Mouse (Mus musculus): ENCODE data around the gene Agpat1.

Gene Agpat1

DNA sequence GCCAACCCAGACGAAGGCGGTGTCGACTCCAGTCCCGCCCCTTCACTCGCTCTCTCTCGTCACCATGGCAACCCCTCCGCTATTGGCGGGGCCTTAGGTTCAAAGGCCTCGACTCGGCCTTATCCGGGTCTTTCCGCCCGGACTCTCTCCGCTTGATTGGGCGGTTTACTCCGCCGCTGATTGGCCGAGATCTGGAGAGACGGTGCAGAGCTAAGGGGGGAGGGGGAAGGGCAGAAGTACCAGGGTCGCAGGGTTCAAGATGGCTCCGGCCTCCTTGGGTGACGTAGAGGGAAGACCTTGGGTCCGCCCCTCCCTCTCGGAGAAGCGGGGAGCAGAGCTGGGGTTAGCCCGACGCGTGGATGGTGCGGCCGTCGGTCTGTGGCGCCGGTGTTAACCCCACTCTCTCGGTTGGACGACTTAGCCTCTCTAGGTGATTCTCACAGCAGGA is at the start of gene Agpat1:
Gene Agpat1, plus strand, starts transcription at position 202 of the 448 bp plus-strand sequence.
- peak; percentile 99 for DNase-seq (ENCODE audit: low spot score)

DNA sequence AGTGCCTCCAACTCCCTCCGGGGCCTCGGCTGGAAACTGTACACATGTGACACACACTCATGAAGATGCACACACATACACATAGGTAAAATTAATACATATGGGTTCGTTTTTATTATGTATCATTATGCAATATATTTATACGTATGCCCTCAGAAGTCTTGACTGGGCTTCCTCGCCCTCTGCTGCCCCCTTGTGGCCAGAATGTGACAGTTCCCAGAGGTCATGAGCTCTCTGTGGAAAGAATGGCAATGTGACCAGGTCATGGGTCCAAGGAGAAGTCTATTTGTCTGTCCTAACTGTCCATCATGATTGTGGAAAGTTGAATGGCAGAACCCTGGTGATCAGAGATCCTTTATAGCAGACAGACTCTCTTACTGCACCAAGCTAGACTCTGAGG is 48.6 kb upstream of the Agpat1 start:
- peak; percentile 81 for DNase-seq (ENCODE audit: low spot score)

DNA sequence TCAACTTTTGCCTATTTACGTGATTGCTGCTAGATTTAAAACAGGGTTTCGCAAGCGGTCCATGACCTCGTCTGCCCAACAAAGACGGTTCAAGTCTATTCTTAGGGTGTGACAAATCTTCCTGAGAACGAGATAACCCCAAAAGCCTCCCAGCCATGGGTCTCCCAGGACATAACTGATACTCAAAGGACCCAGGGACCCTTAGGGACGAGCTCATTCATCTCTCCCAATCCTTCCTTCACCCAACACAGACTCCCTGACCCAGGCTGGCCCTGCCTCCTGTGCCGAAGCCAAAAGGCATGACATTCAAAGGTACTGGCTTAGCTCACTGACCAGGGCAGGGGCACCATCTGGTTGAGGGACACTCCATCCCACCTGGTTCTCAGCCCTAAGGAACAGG is 47.7 kb upstream of the Agpat1 start:
- DNase-seq (ENCODE audit: low spot score) = no peak

DNA sequence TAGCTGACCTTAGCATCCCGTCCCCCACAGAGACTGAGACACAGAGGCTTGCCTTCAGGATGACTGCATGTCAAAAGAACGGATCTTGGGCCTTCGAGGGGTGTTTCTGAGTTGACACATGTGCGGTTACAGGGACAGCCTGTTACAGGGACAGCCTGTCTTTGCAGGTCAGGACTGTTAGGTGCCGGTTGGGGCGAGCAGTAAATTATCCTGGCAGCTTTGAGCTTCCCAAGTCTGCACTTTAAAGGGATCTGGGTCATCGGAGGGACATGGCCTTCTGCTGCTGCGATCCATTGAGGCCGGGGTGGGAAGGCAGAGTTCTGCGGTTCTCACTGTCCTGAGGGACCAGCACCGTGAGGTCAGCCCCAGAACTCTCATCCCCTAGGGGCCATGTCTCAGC is 46.7 kb upstream of the Agpat1 start:
- DNase-seq (ENCODE audit: low spot score) = no peak

DNA sequence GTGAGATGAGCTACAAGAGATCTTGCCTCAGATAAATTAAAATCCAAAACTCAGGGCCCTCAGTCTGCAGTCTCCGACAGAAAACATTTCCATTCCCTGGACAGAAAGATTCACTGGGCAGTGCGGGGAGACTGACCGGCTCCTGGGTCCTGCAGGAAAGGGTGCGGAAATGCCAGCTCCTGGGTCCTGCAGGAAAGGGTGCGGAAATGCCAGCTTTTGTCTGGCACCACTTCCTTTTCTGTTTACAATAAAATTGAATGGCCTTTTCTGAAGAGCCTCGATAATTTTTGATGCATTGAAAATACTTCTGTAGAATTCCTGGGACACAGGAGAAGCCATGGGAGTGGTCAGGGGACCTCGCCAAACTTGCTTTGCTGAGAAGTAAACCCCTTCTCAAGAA is 44.9 kb upstream of the Agpat1 start:
- no peak for DNase-seq (ENCODE audit: low spot score)

DNA sequence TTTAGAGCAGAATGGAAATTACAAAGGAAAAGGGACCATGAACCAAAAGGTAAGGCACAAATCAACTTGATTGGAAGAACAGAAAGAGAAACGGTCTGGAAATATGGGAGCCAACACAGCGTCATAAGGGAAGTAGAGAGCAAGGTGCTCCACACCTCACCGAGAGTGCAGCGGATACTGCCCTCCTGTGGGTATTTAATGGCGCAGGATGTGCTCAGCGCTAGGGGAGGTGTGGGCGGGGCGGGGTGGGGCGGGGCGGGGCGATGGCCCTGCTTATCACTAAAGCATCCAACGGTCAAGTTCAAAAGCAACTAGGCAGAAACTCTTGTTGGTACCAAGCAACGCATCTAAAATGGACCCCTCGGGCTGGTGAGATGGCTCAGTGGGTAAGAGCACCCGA is 44.2 kb upstream of the Agpat1 start:
- DNase-seq (ENCODE audit: low spot score) = no peak

DNA sequence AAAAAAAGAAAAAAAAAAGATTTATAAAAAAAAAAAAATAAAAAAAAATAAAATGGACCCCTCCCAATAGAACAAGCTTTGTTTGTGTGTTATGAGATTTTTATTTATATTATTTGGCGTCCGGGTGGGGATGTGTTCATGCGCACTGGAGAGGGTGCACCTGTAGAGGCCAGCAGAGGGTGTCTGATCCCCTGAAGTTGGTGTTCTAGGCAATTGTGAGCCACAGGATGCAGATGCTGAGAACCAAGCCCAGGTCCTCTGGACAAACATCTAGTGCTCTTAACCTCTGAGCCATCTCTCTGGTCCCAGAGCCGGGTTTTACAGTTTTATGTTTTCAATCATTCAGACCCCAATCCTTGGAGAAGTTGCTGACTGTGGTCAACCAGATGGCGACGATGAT is 43.6 kb upstream of the Agpat1 start:
- no peak for DNase-seq (ENCODE audit: low spot score)

DNA sequence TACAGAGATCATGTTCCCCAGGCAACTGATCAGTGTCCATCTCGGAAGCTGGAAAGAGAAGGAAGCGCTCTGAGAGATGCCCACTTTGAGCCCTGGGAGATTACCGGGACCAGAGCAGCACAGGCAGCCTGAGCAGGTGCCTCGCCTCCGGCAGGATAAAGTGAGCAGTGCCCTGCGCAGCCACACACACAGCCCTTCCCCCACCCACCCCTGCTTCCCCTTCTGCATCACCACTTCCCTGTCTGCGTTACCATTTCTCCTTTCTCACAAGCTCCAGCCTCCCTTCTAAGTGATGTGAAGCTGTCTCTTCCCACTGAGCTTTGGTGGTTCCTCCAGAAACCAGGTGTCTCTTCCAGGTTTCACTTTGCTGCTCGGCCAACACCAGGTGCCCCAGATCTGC is 42.9 kb upstream of the Agpat1 start:
- no peak for DNase-seq (ENCODE audit: low spot score)

DNA sequence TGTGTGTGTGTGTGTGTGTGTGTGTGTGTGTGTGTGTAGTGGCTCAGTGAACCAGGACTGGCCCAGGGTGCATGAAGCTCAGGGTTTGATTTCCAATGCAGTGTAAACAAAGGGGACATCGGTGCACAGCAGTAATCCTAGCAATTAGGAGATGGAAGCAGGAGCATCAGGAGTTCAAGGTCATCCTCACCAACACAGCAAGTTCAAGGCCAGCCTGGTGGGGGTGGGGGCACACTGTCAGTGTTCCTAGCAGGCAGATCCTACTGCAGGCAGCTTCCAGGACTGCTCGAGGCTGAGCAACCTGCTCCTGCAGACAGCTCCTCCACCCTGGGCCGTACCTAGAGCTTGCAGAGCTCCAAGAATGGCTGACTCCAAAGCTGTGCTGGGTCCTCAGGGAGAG is 41.5 kb upstream of the Agpat1 start:
- DNase-seq (ENCODE audit: low spot score) = no peak

DNA sequence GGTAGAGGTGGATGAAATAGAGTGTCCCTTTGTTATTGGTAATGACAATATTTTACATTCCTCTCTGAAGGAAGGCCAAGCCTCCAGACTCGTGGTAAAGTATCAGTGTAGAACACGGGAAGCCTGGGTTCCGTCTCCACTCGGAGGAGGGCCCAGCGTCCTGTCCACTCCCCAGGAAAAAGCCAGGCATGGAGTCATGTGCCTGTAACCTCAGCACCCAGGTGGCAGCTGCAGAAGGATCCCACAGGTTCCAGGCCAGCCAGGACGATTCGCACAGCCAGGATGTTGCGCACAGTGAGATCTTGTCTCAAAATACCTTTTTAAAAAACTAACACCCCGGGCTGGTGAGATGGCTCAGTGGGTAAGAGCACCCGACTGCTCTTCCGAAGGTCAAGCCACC is 40.7 kb upstream of the Agpat1 start:
- no peak for DNase-seq (ENCODE audit: low spot score)

DNA sequence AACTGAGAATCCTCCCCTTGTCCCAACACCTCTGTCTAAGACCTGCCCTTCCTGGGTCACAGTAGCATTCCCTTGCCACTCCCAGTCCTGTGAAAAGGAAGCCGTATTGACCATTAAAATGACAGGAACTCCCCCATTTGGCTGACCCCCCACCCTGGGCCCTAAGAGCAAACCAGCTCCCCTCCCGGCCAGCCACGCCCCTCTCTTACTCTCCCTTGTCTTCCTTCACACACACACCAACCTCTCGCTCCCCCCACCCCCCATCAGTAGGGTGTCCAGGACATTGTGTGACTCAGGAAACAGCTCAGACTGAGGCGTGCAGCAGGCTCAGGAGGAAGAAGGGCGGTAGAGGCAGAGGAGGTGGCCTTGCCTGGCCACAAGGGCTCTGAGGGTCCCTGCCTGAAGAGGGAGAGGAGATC is 40.0 kb upstream of the Agpat1 start, which contains the start of gene Notch4:
Gene Notch4, plus strand, starts transcription at position 266 of the 419 bp plus-strand sequence.
- peak; percentile 48 for DNase-seq (ENCODE audit: low spot score)

DNA sequence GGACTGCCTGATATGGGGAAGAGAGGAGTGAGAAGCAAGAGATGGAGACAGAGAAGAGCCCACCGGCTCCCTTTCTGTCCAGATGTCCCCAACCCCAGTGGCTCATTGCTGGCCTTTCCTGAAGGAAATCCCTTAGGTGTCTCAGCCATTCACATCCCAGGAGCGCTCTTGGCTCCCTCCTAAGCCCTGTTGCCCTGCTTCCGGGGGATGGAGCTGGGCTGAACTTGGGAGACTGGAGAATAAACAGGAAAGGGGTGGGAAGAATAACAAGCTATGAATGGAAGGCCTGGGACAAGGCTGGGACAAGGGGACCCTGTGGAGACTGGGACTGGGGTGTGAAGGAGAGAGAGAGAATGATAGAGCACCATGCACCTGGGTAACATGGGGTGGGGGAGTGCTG is 39.3 kb upstream of the Agpat1 start:
- DNase-seq (ENCODE audit: low spot score) = no peak

DNA sequence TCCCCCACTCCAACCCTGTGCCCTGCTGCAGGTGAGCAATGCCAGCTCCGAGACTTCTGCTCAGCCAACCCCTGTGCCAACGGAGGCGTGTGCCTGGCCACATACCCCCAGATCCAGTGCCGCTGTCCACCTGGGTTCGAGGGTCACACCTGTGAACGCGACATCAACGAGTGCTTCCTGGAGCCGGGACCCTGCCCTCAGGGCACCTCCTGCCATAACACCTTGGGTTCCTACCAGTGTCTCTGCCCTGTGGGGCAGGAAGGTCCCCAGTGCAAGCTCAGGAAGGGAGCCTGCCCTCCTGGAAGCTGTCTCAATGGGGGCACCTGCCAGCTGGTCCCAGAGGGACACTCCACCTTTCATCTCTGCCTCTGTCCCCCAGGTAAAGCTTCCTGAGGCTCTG is 36.8 kb upstream of the Agpat1 start:
- DNase-seq (ENCODE audit: low spot score) = no peak

DNA sequence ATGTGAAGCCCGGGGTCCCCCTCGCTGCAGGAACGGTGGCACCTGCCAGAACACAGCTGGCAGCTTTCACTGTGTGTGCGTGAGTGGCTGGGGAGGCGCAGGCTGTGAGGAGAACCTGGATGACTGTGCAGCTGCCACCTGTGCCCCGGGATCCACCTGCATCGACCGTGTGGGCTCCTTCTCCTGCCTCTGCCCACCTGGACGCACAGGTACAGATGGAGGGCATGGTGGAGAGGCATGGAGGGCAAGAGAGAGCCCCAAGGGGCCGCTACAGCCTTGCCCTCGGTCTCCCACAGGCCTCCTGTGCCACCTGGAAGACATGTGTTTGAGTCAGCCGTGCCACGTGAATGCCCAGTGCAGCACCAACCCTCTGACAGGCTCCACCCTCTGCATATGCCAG is 35.6 kb upstream of the Agpat1 start:
- no peak for DNase-seq (ENCODE audit: low spot score)

DNA sequence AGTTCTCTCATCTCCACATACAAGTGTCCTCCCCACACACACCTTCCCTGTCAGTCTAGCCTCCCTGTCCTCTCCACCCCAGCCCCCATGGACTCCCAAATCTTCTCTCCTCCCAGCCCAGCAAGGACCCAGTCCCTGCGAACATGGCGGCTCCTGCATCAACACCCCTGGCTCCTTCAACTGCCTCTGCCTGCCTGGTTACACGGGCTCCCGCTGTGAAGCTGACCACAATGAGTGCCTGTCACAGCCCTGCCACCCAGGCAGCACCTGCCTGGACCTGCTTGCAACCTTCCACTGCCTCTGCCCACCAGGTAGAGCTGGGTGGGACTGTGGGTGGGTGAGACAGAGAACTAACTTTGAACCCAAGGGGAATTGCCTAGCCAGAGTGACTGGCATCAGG is 34.1 kb upstream of the Agpat1 start:
- no peak for DNase-seq (ENCODE audit: low spot score)

DNA sequence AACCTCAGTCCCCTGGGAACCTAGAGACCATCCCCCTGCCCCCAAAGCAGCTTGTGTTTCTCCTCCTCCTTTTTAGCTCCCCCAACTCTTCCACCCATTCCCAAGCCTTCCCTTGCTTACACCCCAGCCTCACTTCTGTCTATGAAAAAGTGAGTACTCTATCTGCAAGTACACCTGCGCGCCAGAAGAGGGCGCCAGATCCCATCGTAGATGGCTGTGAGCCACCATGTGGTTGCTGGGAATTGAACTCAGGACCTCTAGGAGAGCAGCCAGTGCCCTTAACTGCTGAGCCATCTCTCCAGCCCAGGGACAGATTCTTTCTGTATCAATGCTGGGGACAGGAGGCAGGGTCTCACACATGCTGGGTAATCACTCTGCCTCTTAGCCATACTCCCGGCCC is 32.2 kb upstream of the Agpat1 start:
- DNase-seq (ENCODE audit: low spot score) = no peak

DNA sequence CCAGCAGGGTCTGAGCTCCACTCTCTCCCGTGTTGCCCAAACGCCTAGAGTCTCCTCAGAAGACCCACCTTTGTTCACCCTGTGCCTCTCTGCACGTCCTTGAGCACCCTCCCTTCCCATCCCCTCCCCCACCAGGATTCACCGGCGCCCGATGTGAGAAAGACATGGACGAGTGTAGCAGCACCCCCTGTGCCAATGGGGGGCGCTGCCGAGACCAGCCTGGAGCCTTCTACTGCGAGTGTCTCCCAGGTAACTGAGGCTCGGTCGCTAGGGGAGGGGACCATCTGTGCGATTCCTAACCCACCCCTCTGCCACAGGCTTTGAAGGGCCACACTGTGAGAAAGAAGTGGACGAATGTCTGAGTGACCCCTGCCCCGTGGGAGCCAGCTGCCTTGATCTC is 31.7 kb upstream of the Agpat1 start:
- DNase-seq (ENCODE audit: low spot score) = no peak

DNA sequence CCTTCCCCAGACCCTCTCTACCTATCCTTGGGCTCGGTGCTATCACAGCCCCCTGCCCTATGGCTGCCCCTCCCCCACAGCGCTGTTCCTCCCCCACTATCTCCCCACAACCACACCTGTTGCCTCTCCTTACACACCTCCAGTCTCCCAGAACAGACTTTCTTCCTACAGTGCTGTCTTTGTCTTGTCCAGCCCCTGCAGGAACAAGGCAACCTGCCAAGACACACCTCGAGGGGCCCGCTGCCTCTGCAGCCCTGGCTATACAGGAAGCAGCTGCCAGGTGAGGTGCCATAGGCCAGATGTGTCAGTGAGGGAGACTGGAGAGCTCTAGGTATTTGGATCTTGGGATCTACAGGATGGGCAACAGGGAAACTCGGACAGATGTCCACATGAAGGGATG is 27.5 kb upstream of the Agpat1 start:
- DNase-seq (ENCODE audit: low spot score) = no peak

DNA sequence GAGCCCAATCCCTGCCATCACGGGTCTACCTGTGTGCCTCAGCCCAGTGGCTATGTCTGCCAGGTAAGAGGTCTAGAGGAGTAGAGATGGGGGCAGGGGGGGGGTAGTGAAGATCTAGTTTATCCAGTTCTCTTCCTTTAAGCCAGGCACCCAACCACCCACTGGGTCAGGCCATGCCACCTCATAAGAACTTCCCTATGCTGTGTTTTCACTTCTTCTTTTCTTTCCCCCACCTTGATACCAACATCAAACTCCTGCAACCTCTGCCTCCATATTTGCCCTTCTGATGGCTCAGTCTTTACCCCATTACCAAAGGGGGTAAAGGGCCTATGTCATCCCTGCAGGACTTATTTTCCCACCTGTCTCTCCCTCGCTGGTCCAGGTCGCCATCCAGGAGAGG is 26.0 kb upstream of the Agpat1 start:
- no peak for DNase-seq (ENCODE audit: low spot score)

DNA sequence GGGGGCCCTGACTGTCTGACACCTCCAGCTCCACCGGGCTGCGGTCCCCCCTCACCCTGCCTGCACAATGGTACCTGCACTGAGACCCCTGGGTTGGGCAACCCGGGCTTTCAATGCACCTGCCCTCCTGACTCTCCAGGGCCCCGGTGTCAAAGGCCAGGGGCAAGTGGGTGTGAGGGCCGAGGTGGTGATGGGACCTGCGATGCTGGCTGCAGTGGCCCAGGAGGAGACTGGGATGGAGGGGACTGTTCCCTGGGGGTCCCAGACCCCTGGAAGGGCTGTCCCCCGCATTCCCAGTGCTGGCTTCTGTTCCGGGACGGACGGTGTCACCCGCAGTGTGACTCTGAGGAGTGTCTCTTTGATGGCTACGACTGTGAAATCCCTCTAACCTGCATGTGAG is 21.5 kb upstream of the Agpat1 start:
- DNase-seq (ENCODE audit: low spot score) = no peak

DNA sequence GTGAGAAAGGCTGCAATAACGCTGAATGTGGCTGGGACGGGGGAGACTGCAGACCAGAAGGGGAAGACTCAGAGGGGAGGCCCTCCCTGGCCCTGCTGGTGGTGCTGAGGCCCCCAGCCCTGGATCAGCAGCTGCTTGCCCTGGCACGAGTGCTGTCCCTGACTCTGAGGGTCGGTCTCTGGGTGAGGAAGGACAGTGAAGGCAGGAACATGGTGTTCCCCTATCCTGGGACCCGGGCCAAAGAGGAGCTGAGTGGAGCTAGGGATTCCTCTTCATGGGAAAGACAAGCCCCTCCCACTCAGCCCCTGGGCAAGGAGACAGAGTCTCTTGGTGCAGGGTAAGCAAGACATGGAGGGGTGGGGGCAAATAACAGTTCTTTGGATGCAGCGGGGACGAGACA is 20.7 kb upstream of the Agpat1 start:
- no peak for DNase-seq (ENCODE audit: low spot score)

DNA sequence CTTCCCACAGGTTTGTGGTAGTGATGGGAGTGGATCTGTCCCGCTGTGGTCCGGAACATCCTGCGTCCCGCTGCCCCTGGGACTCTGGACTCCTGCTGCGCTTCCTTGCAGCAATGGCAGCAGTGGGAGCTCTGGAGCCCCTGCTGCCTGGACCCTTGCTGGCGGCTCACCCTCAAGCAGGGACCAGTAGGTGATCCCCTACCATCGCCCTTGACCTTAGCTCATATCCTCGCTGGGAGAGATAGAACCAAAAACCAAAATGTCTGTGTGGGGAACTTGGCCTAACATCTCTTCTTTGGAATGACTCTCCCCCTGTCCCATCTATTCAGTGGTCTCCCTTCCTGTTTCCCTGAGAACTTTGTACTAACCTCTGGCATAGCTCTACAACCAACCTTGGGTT is 20.2 kb upstream of the Agpat1 start:
- DNase-seq (ENCODE audit: low spot score) = no peak

DNA sequence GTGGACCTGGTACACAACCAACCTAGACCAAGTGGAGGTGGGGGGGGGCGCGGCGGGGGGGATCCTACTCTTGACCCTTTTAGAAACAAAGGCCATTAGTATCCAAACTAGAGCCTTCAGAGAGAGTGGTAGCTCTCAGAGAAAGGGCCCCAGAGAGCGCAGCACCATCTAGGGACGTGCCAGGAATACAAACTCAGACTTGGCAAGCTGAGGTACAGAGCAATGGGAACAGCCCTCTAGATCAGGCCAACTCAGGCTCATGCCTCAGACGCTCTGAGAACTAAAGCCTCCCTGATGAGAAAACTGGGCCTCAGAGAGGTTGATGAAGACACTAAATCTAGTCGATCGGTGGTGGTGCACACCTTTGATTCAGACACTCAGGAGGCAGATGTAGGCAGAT is 18.9 kb upstream of the Agpat1 start:
- no peak for DNase-seq (ENCODE audit: low spot score)

DNA sequence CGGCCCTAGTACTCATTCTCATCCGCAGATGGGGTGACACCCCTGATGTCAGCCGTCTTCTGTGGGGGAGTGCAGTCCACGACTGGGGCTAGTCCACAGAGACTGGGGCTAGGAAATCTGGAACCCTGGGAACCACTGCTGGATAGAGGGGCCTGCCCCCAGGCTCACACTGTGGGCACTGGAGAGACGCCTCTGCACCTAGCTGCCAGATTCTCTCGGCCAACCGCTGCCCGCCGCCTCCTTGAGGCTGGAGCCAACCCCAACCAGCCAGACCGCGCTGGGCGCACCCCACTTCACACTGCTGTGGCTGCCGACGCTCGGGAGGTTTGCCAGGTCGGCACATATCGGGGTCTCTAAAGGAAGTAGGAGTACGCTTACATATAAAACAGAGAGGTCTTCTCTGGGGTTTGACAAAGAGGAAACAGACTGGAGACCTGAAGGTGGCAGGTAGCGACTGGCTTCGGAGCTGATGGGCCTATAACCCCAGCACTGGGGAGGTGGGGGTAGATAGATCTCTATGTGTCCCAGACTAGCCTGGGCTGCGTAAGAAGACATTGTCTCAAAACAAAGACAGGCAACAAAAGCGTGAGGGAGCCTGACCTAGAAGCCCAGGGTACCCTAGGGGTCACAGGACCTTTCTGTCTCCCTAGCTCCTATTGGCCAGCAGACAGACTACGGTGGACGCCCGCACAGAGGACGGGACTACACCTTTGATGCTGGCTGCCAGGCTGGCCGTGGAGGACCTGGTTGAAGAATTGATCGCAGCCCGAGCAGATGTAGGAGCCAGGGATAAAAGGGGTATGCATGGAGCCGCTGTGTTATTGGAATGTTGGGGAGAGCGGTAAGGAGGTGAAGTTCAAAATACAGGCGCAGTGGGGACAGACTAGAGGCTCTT is 17.9 kb upstream of the Agpat1 start:
- peak; percentile 72 for DNase-seq (ENCODE audit: low spot score)
